Mouse (Mus musculus): ENCODE measurements around the gene Il1rapl1. TPM values are rescaled to one million over a fixed set of nuclear protein-coding genes. Genes with fewer than 3 reads are reported as not detected.
"Not testable (repeated sequence)": the region's sequence is repeated elsewhere in the genome, so short reads cannot be mapped to it uniquely, and the experiment has no call there.

Il1rapl1 gene
- polyA plus RNA-seq, 1 experiment from 2014 or later, result 1.4 TPM

DNA sequence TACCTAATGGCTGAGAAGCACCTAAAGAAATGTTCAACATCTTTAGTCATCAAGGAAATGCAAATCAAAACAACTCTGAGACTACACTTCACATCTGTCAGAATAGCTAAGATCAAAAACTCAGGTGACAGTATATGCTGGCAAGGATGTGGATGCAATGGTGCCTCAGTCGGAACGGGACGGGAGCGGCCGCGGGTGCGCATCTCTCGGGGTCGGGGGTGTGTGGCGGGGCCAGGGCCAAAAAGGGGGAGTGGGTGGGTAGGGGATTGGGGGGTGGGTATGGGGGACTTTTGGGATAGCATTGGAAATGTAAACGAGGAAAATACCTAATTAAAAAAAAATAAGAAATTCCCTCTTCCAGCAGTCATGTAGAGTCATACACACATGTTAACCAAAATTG lies 877.3 kb downstream of the Il1rapl1 start:
- not testable (repeated sequence) for H3K4me3 ChIP-seq (replicated peaks; ENCODE audit: low read length); H3K27ac ChIP-seq (ENCODE audit: low read length); H3K4me2 ChIP-seq (ENCODE audit: low read depth, low read length); H3K9ac ChIP-seq (ENCODE audit: low read length); H3K27me3 ChIP-seq (ENCODE audit: control insufficient read depth, insufficient read depth, low read length); H3K9me3 ChIP-seq (replicated peaks; ENCODE audit: control insufficient read depth, low read length); H3K36me3 ChIP-seq (ENCODE audit: control insufficient read depth, insufficient read depth, low read length); H3K4me1 ChIP-seq (ENCODE audit: control insufficient read depth, insufficient read depth, low read length)
- ATAC-seq (ENCODE audit: insufficient read depth, low FRiP score), result peak; percentile 76; the same call in 1 of the 2 replicates
- 72% methylated on average over 11 of the region's 11 CpGs for WGBS

GRCm38 (mm10) chrX:87225280-87225679 lies 890.2 kb downstream of the Il1rapl1 start:
- H3K4me1 ChIP-seq (ENCODE audit: control insufficient read depth, insufficient read depth, low read length), result no peaks in the 10 kb centered on the region
- H3K9ac ChIP-seq (ENCODE audit: low read length), result no peak overlapping the region
- no peak overlapping the region for H3K4me2 ChIP-seq (ENCODE audit: low read depth, low read length)
- H3K4me3 ChIP-seq (replicated peaks; ENCODE audit: low read length), result no peak overlapping the region
- no peaks in the 10 kb centered on the region for H3K9me3 ChIP-seq (replicated peaks; ENCODE audit: control insufficient read depth, low read length)
- no peaks in the 10 kb centered on the region for H3K27me3 ChIP-seq (ENCODE audit: control insufficient read depth, insufficient read depth, low read length)
- H3K36me3 ChIP-seq (ENCODE audit: control insufficient read depth, insufficient read depth, low read length), result no peaks in the 10 kb centered on the region
- ATAC-seq (ENCODE audit: insufficient read depth, low FRiP score), result no peak
- H3K27ac ChIP-seq (ENCODE audit: low read length), result no peak overlapping the region

DNA sequence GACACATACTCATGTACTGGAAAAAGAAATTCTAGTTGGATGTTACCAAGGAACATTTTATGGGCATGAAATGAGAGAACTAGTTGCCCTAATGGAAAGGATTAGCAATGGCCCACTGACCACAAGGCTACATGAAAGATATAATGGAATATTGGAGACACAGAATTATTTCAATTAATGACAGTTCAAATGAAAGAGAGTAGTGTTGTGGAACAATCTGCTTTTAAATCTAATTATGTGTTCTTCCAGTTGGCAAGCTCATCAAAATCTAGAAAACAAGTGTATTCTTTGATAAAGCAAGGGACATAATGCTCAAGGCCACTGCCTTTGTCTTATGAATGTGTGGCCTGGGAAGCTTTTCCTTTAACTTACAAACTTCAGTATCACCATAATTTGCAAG lies 1113.1 kb downstream of the Il1rapl1 start:
- Histone ChIP-seq H3K4me1 (ENCODE audit: control insufficient read depth, insufficient read depth, low read length) (no peaks in the 10 kb centered on the region), H3K27ac (ENCODE audit: low read length) (no peak overlapping the region), H3K9me3 (replicated peaks; ENCODE audit: control insufficient read depth, low read length) (no peaks in the 10 kb centered on the region), H3K27me3 (ENCODE audit: control insufficient read depth, insufficient read depth, low read length) (no peaks in the 10 kb centered on the region), H3K4me2 (ENCODE audit: low read depth, low read length) (no peak overlapping the region), H3K36me3 (ENCODE audit: control insufficient read depth, insufficient read depth, low read length) (no peaks in the 10 kb centered on the region), H3K4me3 (replicated peaks; ENCODE audit: low read length) (no peak overlapping the region), H3K9ac (ENCODE audit: low read length) (no peak overlapping the region)
- ATAC-seq (ENCODE audit: insufficient read depth, low FRiP score), result no peak

- no peak for ATAC-seq (ENCODE audit: insufficient read depth, low FRiP score)
- H3K4me2 ChIP-seq (ENCODE audit: low read depth, low read length), result no peak overlapping the region
- WGBS, result 35% methylated on average over 1 of the region's 1 CpGs
- no peaks in the 10 kb centered on the region for H3K27me3 ChIP-seq (ENCODE audit: control insufficient read depth, insufficient read depth, low read length)
- H3K9me3 ChIP-seq (replicated peaks; ENCODE audit: control insufficient read depth, low read length), result no peaks in the 10 kb centered on the region
- H3K4me1 ChIP-seq (ENCODE audit: control insufficient read depth, insufficient read depth, low read length), result no peaks in the 10 kb centered on the region
- no peak overlapping the region for H3K4me3 ChIP-seq (replicated peaks; ENCODE audit: low read length)
- H3K36me3 ChIP-seq (ENCODE audit: control insufficient read depth, insufficient read depth, low read length), result no peaks in the 10 kb centered on the region
- H3K9ac ChIP-seq (ENCODE audit: low read length), result no peak overlapping the region
- no peak overlapping the region for H3K27ac ChIP-seq (ENCODE audit: low read length)
These were observed 1160.3 kb downstream of the Il1rapl1 start for GRCm38 (mm10) chrX:86955126-86955525.

- ATAC-seq (ENCODE audit: insufficient read depth, low FRiP score), result no peak
- 84% methylated on average over 1 of the region's 1 CpGs for WGBS
- no peaks in the 10 kb centered on the region for H3K4me1 ChIP-seq (ENCODE audit: control insufficient read depth, insufficient read depth, low read length)
These were observed 1160.8 kb downstream of the Il1rapl1 start for GRCm38 (mm10) chrX:86954614-86955013.

DNA sequence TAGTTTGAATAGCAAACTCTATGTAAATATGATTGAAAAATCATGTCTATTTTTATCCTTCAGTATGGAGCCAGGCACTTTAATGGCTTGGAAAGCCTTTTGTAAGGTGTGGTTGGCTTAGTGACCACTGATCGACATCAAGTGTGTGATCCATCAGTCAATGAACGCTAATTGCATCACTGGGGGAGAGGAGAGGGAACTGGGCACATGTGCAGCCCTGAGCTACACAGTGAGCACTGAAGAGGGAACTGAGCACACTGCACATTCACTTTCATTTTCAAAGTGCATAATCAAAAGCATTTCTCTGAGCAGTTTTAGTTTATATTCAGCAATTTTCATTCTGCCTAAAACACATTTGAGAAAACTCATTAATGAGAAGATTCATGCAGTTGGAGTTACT lies 1164.5 kb downstream of the Il1rapl1 start:
- Histone ChIP-seq H3K9me3 (replicated peaks; ENCODE audit: control insufficient read depth, low read length) (no peaks in the 10 kb centered on the region), H3K9ac (ENCODE audit: low read length) (no peak overlapping the region), H3K4me2 (ENCODE audit: low read depth, low read length) (no peak overlapping the region), H3K36me3 (ENCODE audit: control insufficient read depth, insufficient read depth, low read length) (no peaks in the 10 kb centered on the region), H3K4me3 (replicated peaks; ENCODE audit: low read length) (no peak overlapping the region), H3K4me1 (ENCODE audit: control insufficient read depth, insufficient read depth, low read length) (no peaks in the 10 kb centered on the region), H3K27me3 (ENCODE audit: control insufficient read depth, insufficient read depth, low read length) (no peaks in the 10 kb centered on the region), H3K27ac (ENCODE audit: low read length) (no peak overlapping the region)
- no peak for ATAC-seq (ENCODE audit: insufficient read depth, low FRiP score)
- 49% methylated on average over 2 of the region's 2 CpGs for WGBS

More at GRCm38 (mm10) chrX:86954614-86955013, 1160.8 kb downstream of the Il1rapl1 start:
- H3K27me3 ChIP-seq (ENCODE audit: control insufficient read depth, insufficient read depth, low read length), result no peaks in the 10 kb centered on the region
- H3K4me2 ChIP-seq (ENCODE audit: low read depth, low read length), result no peak overlapping the region
- H3K9ac ChIP-seq (ENCODE audit: low read length), result no peak overlapping the region
- H3K4me3 ChIP-seq (replicated peaks; ENCODE audit: low read length), result no peak overlapping the region
- no peak overlapping the region for H3K27ac ChIP-seq (ENCODE audit: low read length)
- H3K9me3 ChIP-seq (replicated peaks; ENCODE audit: control insufficient read depth, low read length), result no peaks in the 10 kb centered on the region
- H3K36me3 ChIP-seq (ENCODE audit: control insufficient read depth, insufficient read depth, low read length), result no peaks in the 10 kb centered on the region

DNA sequence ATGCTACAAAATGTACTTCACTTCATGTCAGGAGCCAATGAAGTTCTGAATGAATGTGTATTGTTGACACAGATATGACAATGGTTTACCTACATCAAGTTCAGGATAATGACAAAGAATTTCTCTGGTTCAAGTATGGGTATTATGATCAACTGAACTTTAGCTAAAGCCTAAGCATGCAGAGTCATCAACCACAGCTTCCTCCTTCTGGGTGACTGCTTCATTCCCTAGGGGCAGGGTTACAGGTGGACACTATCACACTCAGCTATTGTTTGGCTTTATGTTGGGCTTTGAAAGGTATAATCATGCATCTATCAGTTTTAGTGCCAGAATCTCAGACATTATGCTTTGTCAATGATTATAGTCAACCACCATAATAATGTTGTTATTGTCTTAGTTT lies 1166.3 kb downstream of the Il1rapl1 start:
- ATAC-seq (ENCODE audit: insufficient read depth, low FRiP score), result no peak
- Histone ChIP-seq H3K36me3 (ENCODE audit: control insufficient read depth, insufficient read depth, low read length) (no peaks in the 10 kb centered on the region), H3K4me1 (ENCODE audit: control insufficient read depth, insufficient read depth, low read length) (no peaks in the 10 kb centered on the region), H3K9ac (ENCODE audit: low read length) (no peak overlapping the region), H3K9me3 (replicated peaks; ENCODE audit: control insufficient read depth, low read length) (no peaks in the 10 kb centered on the region), H3K4me3 (replicated peaks; ENCODE audit: low read length) (no peak overlapping the region), H3K4me2 (ENCODE audit: low read depth, low read length) (no peak overlapping the region), H3K27ac (ENCODE audit: low read length) (no peak overlapping the region), H3K27me3 (ENCODE audit: control insufficient read depth, insufficient read depth, low read length) (no peaks in the 10 kb centered on the region)

DNA sequence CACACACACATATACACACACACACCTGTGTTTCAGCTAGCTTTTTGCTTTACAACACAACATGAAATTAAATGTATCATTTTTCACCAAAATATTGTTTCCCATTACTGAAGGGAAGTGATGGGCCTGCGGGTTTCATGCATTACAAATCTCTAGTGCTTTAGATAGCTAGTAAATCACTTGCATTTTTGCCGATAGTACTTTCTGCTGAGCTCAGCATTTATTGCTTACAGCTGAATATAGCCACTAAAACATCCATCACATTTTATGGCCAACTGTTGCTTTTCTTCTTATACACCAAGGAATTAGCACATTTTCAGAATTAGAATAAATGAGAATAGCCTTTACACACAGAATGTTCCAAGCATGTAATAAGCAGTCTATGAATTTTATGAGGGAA lies 1260.6 kb downstream of the Il1rapl1 start:
- no peaks in the 10 kb centered on the region for H3K9me3 ChIP-seq (replicated peaks; ENCODE audit: control insufficient read depth, low read length)
- H3K27me3 ChIP-seq (ENCODE audit: control insufficient read depth, insufficient read depth, low read length), result no peaks in the 10 kb centered on the region
- no peak overlapping the region for H3K27ac ChIP-seq (ENCODE audit: low read length)
- H3K4me2 ChIP-seq (ENCODE audit: low read depth, low read length), result no peak overlapping the region
- ATAC-seq (ENCODE audit: insufficient read depth, low FRiP score), result no peak
- H3K36me3 ChIP-seq (ENCODE audit: control insufficient read depth, insufficient read depth, low read length), result no peaks in the 10 kb centered on the region
- no peak overlapping the region for H3K4me3 ChIP-seq (replicated peaks; ENCODE audit: low read length)
- no peaks in the 10 kb centered on the region for H3K4me1 ChIP-seq (ENCODE audit: control insufficient read depth, insufficient read depth, low read length)
- WGBS, result 69% methylated on average over 2 of the region's 2 CpGs
- no peak overlapping the region for H3K9ac ChIP-seq (ENCODE audit: low read length)

- H3K4me1 ChIP-seq (ENCODE audit: control insufficient read depth, insufficient read depth, low read length), result no peaks in the 10 kb centered on the region
- H3K36me3 ChIP-seq (ENCODE audit: control insufficient read depth, insufficient read depth, low read length), result no peaks in the 10 kb centered on the region
- no peak overlapping the region for H3K4me3 ChIP-seq (replicated peaks; ENCODE audit: low read length)
- no peaks in the 10 kb centered on the region for H3K9me3 ChIP-seq (replicated peaks; ENCODE audit: control insufficient read depth, low read length)
- WGBS, result 73% methylated on average over 3 of the region's 3 CpGs
- no peak overlapping the region for H3K9ac ChIP-seq (ENCODE audit: low read length)
- no peaks in the 10 kb centered on the region for H3K27me3 ChIP-seq (ENCODE audit: control insufficient read depth, insufficient read depth, low read length)
- ATAC-seq (ENCODE audit: insufficient read depth, low FRiP score), result no peak
- no peak overlapping the region for H3K27ac ChIP-seq (ENCODE audit: low read length)
- H3K4me2 ChIP-seq (ENCODE audit: low read depth, low read length), result no peak overlapping the region
These were observed 1307.2 kb downstream of the Il1rapl1 start for GRCm38 (mm10) chrX:86808218-86808617.

- WGBS, result 62% methylated on average over 2 of the region's 2 CpGs
- no peak for ATAC-seq (ENCODE audit: insufficient read depth, low FRiP score)
- H3K9ac ChIP-seq (ENCODE audit: low read length), result no peak overlapping the region
- H3K36me3 ChIP-seq (ENCODE audit: control insufficient read depth, insufficient read depth, low read length), result no peaks in the 10 kb centered on the region
- H3K4me1 ChIP-seq (ENCODE audit: control insufficient read depth, insufficient read depth, low read length), result no peaks in the 10 kb centered on the region
- H3K27ac ChIP-seq (ENCODE audit: low read length), result no peak overlapping the region
- no peak overlapping the region for H3K4me2 ChIP-seq (ENCODE audit: low read depth, low read length)
- no peak overlapping the region for H3K4me3 ChIP-seq (replicated peaks; ENCODE audit: low read length)
- no peaks in the 10 kb centered on the region for H3K27me3 ChIP-seq (ENCODE audit: control insufficient read depth, insufficient read depth, low read length)
- H3K9me3 ChIP-seq (replicated peaks; ENCODE audit: control insufficient read depth, low read length), result no peaks in the 10 kb centered on the region
These were observed 1312.7 kb downstream of the Il1rapl1 start for GRCm38 (mm10) chrX:86802725-86803124.
